Mouse (Mus musculus): ENCODE measurements at regions not wholly inside any gene's neighbourhood (a gene's known extent, or its start where the extent isn't known, plus 50 kb on each side); places are given as distances from the start of the nearest gene placed in this dataset.

DNA sequence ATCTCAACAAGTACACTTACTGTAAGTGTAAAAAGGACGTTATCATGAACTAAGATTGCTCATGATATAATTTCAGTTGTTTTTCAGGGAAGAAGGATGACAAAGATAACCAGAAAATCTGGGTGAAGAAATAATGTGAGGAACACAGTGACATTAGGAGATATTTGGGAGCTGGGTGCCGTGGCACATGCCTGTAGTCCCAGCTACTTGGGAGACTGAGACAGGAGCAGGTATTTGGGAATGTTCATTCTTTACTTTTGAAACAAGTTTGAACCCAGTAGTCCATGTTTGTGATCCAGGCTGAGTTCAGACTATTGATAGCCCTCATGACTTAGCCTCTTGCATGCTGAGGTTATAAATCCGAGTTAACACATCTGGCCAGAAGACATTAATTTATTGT, 528.2 kb upstream of the Intu start:
- Histone ChIP-seq H3K4me1 (ENCODE audit: control insufficient read depth, insufficient read depth, low read length) (no peaks in the 10 kb centered on the region), H3K4me3 (replicated peaks; ENCODE audit: insufficient read depth, low read depth, low read length) (no peak overlapping the region), H3K27me3 (ENCODE audit: control insufficient read depth, insufficient read depth, low read length) (no peaks in the 10 kb centered on the region), H3K27ac (ENCODE audit: insufficient read depth, low read length) (no peak overlapping the region)
- TF ChIP-seq POLR2A (IDR thresholded peaks at IDR 0.05; ENCODE audit: borderline replicate concordance, insufficient read depth, low read length) (no peak), CTCF (IDR thresholded peaks at IDR 0.05; ENCODE audit: borderline replicate concordance, insufficient read depth, low read depth, low read length) (no peak)
- no peak for DNase-seq
- 85% methylated on average over 3 of the region's 3 CpGs for WGBS

DNA sequence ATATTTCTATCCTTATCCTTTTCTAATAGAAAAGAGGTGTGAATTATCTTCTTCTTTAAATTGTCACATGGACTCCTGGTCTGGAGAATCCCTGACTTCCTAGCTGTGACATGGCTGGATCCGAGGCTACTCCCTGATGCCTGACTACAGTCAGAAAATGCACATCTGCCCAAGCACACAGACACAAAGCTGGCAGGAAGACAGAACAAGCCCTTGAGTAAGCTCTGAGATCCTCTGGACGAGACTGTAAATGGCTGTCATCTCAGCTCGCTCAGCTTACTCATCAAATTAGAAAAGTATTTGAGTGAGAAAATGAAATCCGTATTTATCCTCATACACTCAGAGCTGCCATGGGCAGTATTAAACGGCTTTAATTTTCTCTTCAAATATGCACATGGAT, 521.0 kb upstream of the Intu start:
- no peaks in the 10 kb centered on the region for H3K4me1 ChIP-seq (ENCODE audit: control insufficient read depth, insufficient read depth, low read length)
- no peak overlapping the region for H3K4me3 ChIP-seq (replicated peaks; ENCODE audit: insufficient read depth, low read depth, low read length)
- WGBS: 20% methylated on average over 5 of the region's 5 CpGs
- TF ChIP-seq POLR2A (IDR thresholded peaks at IDR 0.05; ENCODE audit: borderline replicate concordance, insufficient read depth, low read length) (no peak), CTCF (IDR thresholded peaks at IDR 0.05; ENCODE audit: borderline replicate concordance, insufficient read depth, low read depth, low read length) (no peak)
- DNase-seq: no peak
- H3K27ac ChIP-seq (ENCODE audit: insufficient read depth, low read length): no peak overlapping the region
- H3K27me3 ChIP-seq (ENCODE audit: control insufficient read depth, insufficient read depth, low read length): no peaks in the 10 kb centered on the region

DNA sequence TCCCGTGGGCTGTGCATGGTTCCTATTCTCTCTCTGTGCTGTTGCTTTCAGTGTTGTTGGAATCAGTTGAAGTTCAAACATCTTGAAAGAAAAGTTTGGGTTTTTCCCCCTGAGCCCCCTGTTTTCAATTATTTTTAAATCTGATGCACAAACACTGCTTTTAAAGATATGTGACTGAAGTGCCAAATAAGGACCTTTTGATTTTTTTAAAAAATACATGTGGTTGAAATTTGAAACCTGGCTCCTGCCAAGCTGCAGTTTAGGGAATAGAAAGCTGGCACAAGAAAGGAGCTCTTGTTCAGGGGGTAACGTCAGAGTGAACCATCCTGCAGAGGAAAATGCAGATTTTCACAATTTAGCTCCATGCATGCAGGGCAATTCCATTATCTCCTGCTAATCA, 509.4 kb upstream of the Intu start:
- 24% methylated on average over 2 of the region's 2 CpGs for WGBS
- no peak for DNase-seq
- no peak overlapping the region for H3K4me3 ChIP-seq (replicated peaks; ENCODE audit: insufficient read depth, low read depth, low read length)
- no peaks in the 10 kb centered on the region for H3K27me3 ChIP-seq (ENCODE audit: control insufficient read depth, insufficient read depth, low read length)
- H3K4me1 ChIP-seq (ENCODE audit: control insufficient read depth, insufficient read depth, low read length): no peaks in the 10 kb centered on the region
- no peak overlapping the region for H3K27ac ChIP-seq (ENCODE audit: insufficient read depth, low read length)
- no peak for TF ChIP-seq CTCF (IDR thresholded peaks at IDR 0.05; ENCODE audit: borderline replicate concordance, insufficient read depth, low read depth, low read length)
- no peak for TF ChIP-seq POLR2A (IDR thresholded peaks at IDR 0.05; ENCODE audit: borderline replicate concordance, insufficient read depth, low read length)

DNA sequence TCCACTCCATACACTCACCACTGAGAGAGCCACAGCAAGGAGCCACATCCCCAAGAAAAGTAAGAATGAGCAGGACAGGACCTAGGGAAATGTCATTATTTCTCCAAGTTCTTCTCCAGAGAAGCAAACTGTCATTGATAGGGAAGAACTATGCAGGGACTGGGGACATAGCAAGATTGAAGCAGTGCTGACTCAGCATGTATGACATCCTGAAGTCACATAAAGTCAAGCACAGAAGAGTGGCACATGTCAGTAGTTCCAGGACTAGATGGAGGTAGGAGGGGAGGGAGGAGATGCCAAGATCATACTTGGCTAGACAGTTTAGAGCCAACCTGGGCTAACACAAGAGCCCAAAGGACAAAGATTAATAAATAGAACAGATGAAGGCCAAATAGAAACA, 503.4 kb upstream of the Intu start:
- DNase-seq: no peak

DNA sequence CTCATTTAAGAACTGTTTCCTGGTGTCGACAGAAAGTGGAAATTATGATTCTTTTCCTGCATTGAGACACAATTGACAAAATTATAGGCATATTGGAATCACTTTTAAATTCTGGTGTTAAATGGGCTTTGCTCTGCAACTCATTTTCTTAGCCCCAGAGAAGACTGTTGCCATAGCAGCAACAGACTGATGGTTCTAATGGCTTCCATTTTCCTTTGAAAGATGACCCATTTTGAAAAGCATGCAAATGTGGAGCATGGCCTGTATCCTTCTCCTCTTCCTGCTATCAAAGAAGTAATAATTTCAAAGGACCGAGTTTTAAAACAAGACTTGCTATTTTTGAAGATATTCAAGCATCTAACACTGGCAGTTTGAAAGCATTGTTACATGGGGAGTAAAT, 494.9 kb upstream of the Intu start:
- no peaks in the 10 kb centered on the region for H3K4me1 ChIP-seq (ENCODE audit: control insufficient read depth, insufficient read depth, low read length)
- DNase-seq: no peak
- no peak overlapping the region for H3K27ac ChIP-seq (ENCODE audit: insufficient read depth, low read length)
- WGBS: 84% methylated on average over 2 of the region's 2 CpGs
- no peaks in the 10 kb centered on the region for H3K27me3 ChIP-seq (ENCODE audit: control insufficient read depth, insufficient read depth, low read length)
- no peak overlapping the region for H3K4me3 ChIP-seq (replicated peaks; ENCODE audit: insufficient read depth, low read depth, low read length)
- TF ChIP-seq POLR2A (IDR thresholded peaks at IDR 0.05; ENCODE audit: borderline replicate concordance, insufficient read depth, low read length) (no peak), CTCF (IDR thresholded peaks at IDR 0.05; ENCODE audit: borderline replicate concordance, insufficient read depth, low read depth, low read length) (no peak)

More for the DNA sequence above, 503.4 kb upstream of the Intu start:
- no peak for TF ChIP-seq CTCF (IDR thresholded peaks at IDR 0.05; ENCODE audit: borderline replicate concordance, insufficient read depth, low read depth, low read length)
- no peak for TF ChIP-seq POLR2A (IDR thresholded peaks at IDR 0.05; ENCODE audit: borderline replicate concordance, insufficient read depth, low read length)
- H3K4me1 ChIP-seq (ENCODE audit: control insufficient read depth, insufficient read depth, low read length): no peaks in the 10 kb centered on the region
- H3K27ac ChIP-seq (ENCODE audit: insufficient read depth, low read length): no peak overlapping the region
- H3K4me3 ChIP-seq (replicated peaks; ENCODE audit: insufficient read depth, low read depth, low read length): no peak overlapping the region
- H3K27me3 ChIP-seq (ENCODE audit: control insufficient read depth, insufficient read depth, low read length): no peaks in the 10 kb centered on the region

DNA sequence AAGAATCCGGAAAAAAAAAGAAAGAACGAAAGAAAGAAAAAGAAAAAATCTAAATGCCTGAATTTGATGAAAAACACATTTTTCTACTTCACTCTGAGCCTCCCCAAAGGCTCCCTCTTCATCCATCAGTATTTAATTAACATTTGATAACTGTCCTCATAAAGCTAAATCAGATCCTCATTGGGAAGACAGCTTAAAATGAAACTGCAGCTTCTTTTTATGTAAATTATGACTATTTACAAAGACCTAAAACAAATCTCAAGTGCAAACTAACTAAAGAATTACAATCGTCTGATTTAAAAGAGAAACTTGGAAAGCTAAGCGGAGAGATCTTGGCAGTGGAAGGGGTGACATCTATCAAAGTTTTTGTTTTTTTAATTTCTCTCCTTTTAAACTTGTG, 481.4 kb upstream of the Intu start:
- Histone ChIP-seq H3K4me3 (replicated peaks; ENCODE audit: insufficient read depth, low read depth, low read length) (no peak overlapping the region), H3K4me1 (ENCODE audit: control insufficient read depth, insufficient read depth, low read length) (no peaks in the 10 kb centered on the region), H3K27me3 (ENCODE audit: control insufficient read depth, insufficient read depth, low read length) (no peaks in the 10 kb centered on the region; the same call in 1 of the 2 replicates), H3K27ac (ENCODE audit: insufficient read depth, low read length) (no peak overlapping the region)
- 82% methylated on average over 4 of the region's 4 CpGs for WGBS
- TF ChIP-seq CTCF (IDR thresholded peaks at IDR 0.05; ENCODE audit: borderline replicate concordance, insufficient read depth, low read depth, low read length) (no peak), POLR2A (IDR thresholded peaks at IDR 0.05; ENCODE audit: borderline replicate concordance, insufficient read depth, low read length) (no peak)
- DNase-seq: no peak

DNA sequence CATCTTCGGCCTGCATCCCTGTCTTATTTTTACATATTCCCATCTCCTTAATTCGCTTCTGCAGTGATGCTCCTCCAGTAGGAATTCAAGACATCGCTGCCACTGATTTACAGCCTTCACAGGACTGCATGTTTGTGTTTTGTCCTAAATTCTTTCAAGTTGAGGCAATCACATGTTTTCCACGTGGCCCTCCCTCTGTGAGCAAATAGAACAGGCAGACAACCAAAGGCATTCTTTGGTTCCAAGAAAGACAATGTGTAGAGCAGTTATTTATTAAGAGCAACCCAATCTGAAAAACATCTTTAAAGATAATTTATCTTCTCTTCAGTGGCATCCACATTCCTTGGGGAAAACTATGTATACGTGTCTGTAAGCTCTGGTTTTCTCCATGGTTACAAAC, 472.8 kb upstream of the Intu start:
- 74% methylated on average over 5 of the region's 5 CpGs for WGBS
- no peaks in the 10 kb centered on the region; the same call in 1 of the 2 replicates for H3K4me1 ChIP-seq (ENCODE audit: control insufficient read depth, insufficient read depth, low read length)
- no peak for DNase-seq
- no peaks in the 10 kb centered on the region; the same call in 1 of the 2 replicates for H3K27me3 ChIP-seq (ENCODE audit: control insufficient read depth, insufficient read depth, low read length)
- H3K4me3 ChIP-seq (replicated peaks; ENCODE audit: insufficient read depth, low read depth, low read length): no peak overlapping the region
- H3K27ac ChIP-seq (ENCODE audit: insufficient read depth, low read length): no peak overlapping the region
- no peak for TF ChIP-seq CTCF (IDR thresholded peaks at IDR 0.05; ENCODE audit: borderline replicate concordance, insufficient read depth, low read depth, low read length)
- no peak for TF ChIP-seq POLR2A (IDR thresholded peaks at IDR 0.05; ENCODE audit: borderline replicate concordance, insufficient read depth, low read length)

DNA sequence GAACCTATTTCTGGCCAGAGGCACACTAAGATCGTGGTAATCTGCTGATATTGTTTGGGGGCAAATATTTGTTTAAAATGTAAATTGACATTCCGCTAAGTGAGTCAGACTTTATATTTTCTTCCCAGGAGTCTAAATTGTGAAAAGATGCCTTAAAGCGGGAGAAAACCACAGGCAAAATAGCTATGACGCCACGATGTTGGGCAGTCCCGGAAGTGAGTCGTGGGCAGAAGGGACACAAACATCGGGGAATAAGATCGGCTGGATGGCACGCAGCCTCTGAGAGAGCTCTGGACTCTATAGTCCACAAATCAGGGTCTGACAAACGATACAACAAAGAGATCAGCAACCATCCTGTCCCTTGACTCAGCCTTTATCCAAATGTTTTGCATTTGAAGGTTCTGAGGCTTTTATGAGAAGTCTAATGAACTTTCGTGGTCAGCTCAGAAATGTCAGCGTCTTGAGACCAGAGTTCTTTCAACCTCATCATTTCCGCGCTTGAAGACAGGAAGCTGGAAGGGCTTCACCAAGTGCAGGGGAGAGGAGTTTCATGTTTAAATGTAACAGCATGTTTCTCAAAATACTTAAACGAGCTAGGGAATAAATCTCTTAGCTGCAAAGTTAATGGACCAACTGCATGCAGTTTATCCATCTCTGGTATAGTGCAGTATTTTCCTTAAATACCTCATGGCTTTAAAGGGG, 472.2 kb upstream of the Intu start:
- WGBS: 79% methylated on average over 16 of the region's 16 CpGs
- Histone ChIP-seq H3K27ac (ENCODE audit: insufficient read depth, low read length) (no peak overlapping the region), H3K27me3 (ENCODE audit: control insufficient read depth, insufficient read depth, low read length) (no peaks in the 10 kb centered on the region; the same call in 1 of the 2 replicates), H3K4me3 (replicated peaks; ENCODE audit: insufficient read depth, low read depth, low read length) (no peak overlapping the region), H3K4me1 (ENCODE audit: control insufficient read depth, insufficient read depth, low read length) (no peaks in the 10 kb centered on the region; the same call in 1 of the 2 replicates)
- no peak for TF ChIP-seq POLR2A (IDR thresholded peaks at IDR 0.05; ENCODE audit: borderline replicate concordance, insufficient read depth, low read length)
- no peak for TF ChIP-seq CTCF (IDR thresholded peaks at IDR 0.05; ENCODE audit: borderline replicate concordance, insufficient read depth, low read depth, low read length)
- DNase-seq: no peak
